Mouse (Mus musculus) MEL (cell line): ENCODE results near the gene Myo15b.

Experiments used
- CHD2 ChIP-seq: IDR thresholded peaks from 2 replicates; pipeline ENCODE4 v1.6.1; 2011; ENCODE audit warnings: low read length, improper control_type of control experiment
- CTCF ChIP-seq, 3 experiments: IDR thresholded peaks in 2 of 3; conservative IDR thresholded peaks in 1 of 3; 2 replicates each; pipeline ENCODE4 v1.5.1; 2011 to 2012; ENCODE audit warnings: low read length in 3 of 3, low read depth in 2 of 3, mild to moderate bottlenecking in 2 of 3, improper control_type of control experiment in 1 of 3, inconsistent platforms in 1 of 3, mixed read lengths in 1 of 3, moderate library complexity in 1 of 3; ENCODE audit not compliant: control insufficient read depth in 1 of 3, insufficient read depth in 1 of 3, poor library complexity in 1 of 3, severe bottlenecking in 1 of 3
- JUND ChIP-seq: IDR thresholded peaks from 2 replicates; pipeline ENCODE4 v1.6.1; 2011; ENCODE audit warnings: low read depth, mild to moderate bottlenecking, improper control_type of control experiment, low read length
- MAFK ChIP-seq: IDR thresholded peaks from 2 replicates; pipeline ENCODE4 v1.6.1; 2011; ENCODE audit warnings: low read depth, mild to moderate bottlenecking, low read length, improper control_type of control experiment, borderline replicate concordance
- POLR2A ChIP-seq, 2 experiments: IDR thresholded peaks; 2 replicates each; pipeline ENCODE4 v1.6.1; 2011 to 2012; ENCODE audit warnings: low read length in 2 of 2, mild to moderate bottlenecking in 2 of 2, control low read depth in 1 of 2, improper control_type of control experiment in 1 of 2, low read depth in 1 of 2, moderate library complexity in 1 of 2; ENCODE audit not compliant: control insufficient read depth in 1 of 2, insufficient read depth in 1 of 2, poor library complexity in 1 of 2

- TF ChIP-seq JUND (no peak), POLR2A (IDR thresholded peaks at IDR 0.05; ENCODE audit: control insufficient read depth in 1 of 2, insufficient read depth in 1 of 2, low read depth in 1 of 2, low read length in 2 of 2, poor library complexity in 1 of 2) (no peak), CHD2 (no peak), MAFK (no peak), CTCF (IDR thresholded peaks at IDR 0.05 in 2 of 3, conservative IDR thresholded peaks at IDR 0.05 in 1 of 3; ENCODE audit: control insufficient read depth in 1 of 3, insufficient read depth in 1 of 3, low read depth in 2 of 3, low read length in 3 of 3, poor library complexity in 1 of 3, severe bottlenecking in 1 of 3) (no peak)
Measured at GRCm38 (mm10) chr11:115837606-115838345, 20.4 kb upstream of the Myo15b start.
